Mouse (Mus musculus): ENCODE data around the gene Ybx1. TPM values are rescaled to one million over a fixed set of nuclear protein-coding genes. Genes with fewer than 3 reads are reported as not detected.

Ybx1 gene
- 785 and 813 TPM in 2 replicates for polyA plus RNA-seq (2014; fragmentation: Nextera tagmentation; extraction: Ambion mirVana)

GRCm38 (mm10) chr4:119294415-119295133, at the start of gene Ybx1:
Gene Ybx1 (minus strand): TSS chr4:119294604.
- ATAC-seq (ENCODE audit: insufficient number of reproducible peaks, insufficient read depth, low FRiP score, low read depth) = peak; percentile 99
- peak within 1 kb of the TSS; percentile 87 to 91 for H3K27ac ChIP-seq (replicated peaks in 1 of 2; ENCODE audit: control insufficient read depth in 1 of 2, insufficient read depth in 1 of 2, low read depth in 2 of 2, low read length in 2 of 2)
- H3K36me3 ChIP-seq (ENCODE audit: control insufficient read depth, insufficient read depth, low read length) = peaks cover 12% of the 10 kb centered on the region; the same call in 1 of the 2 replicates
- peak within 1 kb of the TSS; percentile 90 to 96 for H3K4me3 ChIP-seq (ENCODE audit: control insufficient read depth in 1 of 2, insufficient read depth in 1 of 2, low read depth in 1 of 2, low read length in 2 of 2)
- peak within 1 kb of the TSS; percentile 87 for H3K9ac ChIP-seq (ENCODE audit: low read length)
- H3K4me2 ChIP-seq (ENCODE audit: low read length) = peak within 1 kb of the TSS; percentile 92
- no peaks in the 10 kb centered on the region for H3K27me3 ChIP-seq (ENCODE audit: control insufficient read depth, insufficient read depth, low read length)
- WGBS = under 1% methylated on average over 61 of the region's 61 CpGs
- H3K4me1 ChIP-seq (ENCODE audit: control insufficient read depth in 2 of 2, insufficient read depth in 2 of 2, low read length in 2 of 2) = peaks cover 7 to 12% of the 10 kb centered on the region in 2 experiments
- H3K9me3 ChIP-seq (ENCODE audit: control insufficient read depth, low read length) = no peaks in the 10 kb centered on the region

DNA sequence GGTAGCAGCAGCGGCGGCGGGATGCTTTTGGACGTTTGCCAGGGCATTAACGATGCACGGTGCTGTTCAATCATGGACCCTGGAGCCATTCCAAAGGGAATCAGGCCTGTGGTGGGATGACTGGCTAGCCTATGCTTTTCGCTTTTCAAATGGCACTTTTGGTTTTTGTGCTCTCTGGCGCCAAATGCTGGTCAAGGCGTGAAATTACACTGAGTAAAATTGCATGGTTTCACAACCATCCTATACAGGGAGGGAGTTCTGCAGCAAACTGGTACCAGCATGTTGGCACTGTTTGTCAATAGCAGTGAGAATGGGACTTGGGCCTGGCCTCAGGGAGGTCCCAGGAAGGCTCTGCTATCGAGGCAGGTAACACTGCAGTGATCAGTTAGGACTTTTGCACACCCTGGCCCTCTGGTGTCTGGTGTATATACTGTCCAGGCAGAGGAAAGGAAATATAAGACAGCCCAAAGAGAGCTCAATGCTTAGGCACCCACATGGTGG, 44.5 kb upstream of the Ybx1 start:
- H3K4me2 ChIP-seq (ENCODE audit: low read length) = no peak overlapping the region
- H3K4me1 ChIP-seq (ENCODE audit: control insufficient read depth in 2 of 2, insufficient read depth in 2 of 2, low read length in 2 of 2) = 0 out of 4 replicates have a peak, but pooled peaks cover 0 to 2% of the 10 kb centered on the region in 2 experiments
- no peaks in the 10 kb centered on the region for H3K36me3 ChIP-seq (ENCODE audit: control insufficient read depth, insufficient read depth, low read length)
- H3K9me3 ChIP-seq (ENCODE audit: control insufficient read depth, low read length) = no peaks in the 10 kb centered on the region
- no peak overlapping the region for H3K4me3 ChIP-seq (ENCODE audit: control insufficient read depth in 1 of 2, insufficient read depth in 1 of 2, low read depth in 1 of 2, low read length in 2 of 2)
- no peaks in the 10 kb centered on the region for H3K27me3 ChIP-seq (ENCODE audit: control insufficient read depth, insufficient read depth, low read length)
- no peak overlapping the region for H3K27ac ChIP-seq (replicated peaks in 1 of 2; ENCODE audit: control insufficient read depth in 1 of 2, insufficient read depth in 1 of 2, low read depth in 2 of 2, low read length in 2 of 2)
- ATAC-seq (ENCODE audit: insufficient number of reproducible peaks, insufficient read depth, low FRiP score, low read depth) = no peak
- no peak overlapping the region for H3K9ac ChIP-seq (ENCODE audit: low read length)
- WGBS = 7% methylated on average over 10 of the region's 10 CpGs

- 83% methylated on average over 4 of the region's 4 CpGs for WGBS
- Histone ChIP-seq H3K36me3 (ENCODE audit: control insufficient read depth, insufficient read depth, low read length) (no peaks in the 10 kb centered on the region), H3K4me1 (ENCODE audit: control insufficient read depth in 2 of 2, insufficient read depth in 2 of 2, low read length in 2 of 2) (0 out of 4 replicates have a peak, but pooled peaks cover 0 to 2% of the 10 kb centered on the region in 2 experiments), H3K27ac (replicated peaks in 1 of 2; ENCODE audit: control insufficient read depth in 1 of 2, insufficient read depth in 1 of 2, low read depth in 2 of 2, low read length in 2 of 2) (no peak overlapping the region), H3K27me3 (ENCODE audit: control insufficient read depth, insufficient read depth, low read length) (no peaks in the 10 kb centered on the region), H3K4me2 (ENCODE audit: low read length) (no peak overlapping the region), H3K9ac (ENCODE audit: low read length) (no peak overlapping the region), H3K9me3 (ENCODE audit: control insufficient read depth, low read length) (no peaks in the 10 kb centered on the region), H3K4me3 (ENCODE audit: control insufficient read depth in 1 of 2, insufficient read depth in 1 of 2, low read depth in 1 of 2, low read length in 2 of 2) (no peak overlapping the region)
- no peak for ATAC-seq (ENCODE audit: insufficient number of reproducible peaks, insufficient read depth, low FRiP score, low read depth)
These were observed 44.0 kb upstream of the Ybx1 start for GRCm38 (mm10) chr4:119338422-119338821.

DNA sequence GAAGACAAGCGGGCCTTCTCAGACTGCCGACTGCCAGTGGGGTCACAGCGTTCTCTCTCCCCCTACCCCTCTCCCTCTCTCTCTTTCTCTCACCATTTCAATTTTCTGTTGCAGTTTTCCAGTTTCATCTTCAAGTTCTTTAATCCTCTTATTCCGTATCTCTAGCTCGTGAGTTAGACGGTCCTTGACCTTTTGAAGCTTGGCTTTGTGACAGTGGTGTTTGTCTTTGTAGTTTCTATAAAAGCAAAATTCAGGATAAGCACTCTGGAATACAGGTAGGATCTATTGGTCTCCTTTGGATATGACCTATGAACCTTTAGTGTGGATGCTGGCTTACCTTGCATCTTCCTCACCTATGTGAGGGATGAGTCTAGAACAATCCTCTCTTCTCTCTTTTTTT, 39.1 kb upstream of the Ybx1 start:
- Histone ChIP-seq H3K9me3 (ENCODE audit: control insufficient read depth, low read length) (no peaks in the 10 kb centered on the region), H3K27me3 (ENCODE audit: control insufficient read depth, insufficient read depth, low read length) (no peaks in the 10 kb centered on the region), H3K27ac (replicated peaks in 1 of 2; ENCODE audit: control insufficient read depth in 1 of 2, insufficient read depth in 1 of 2, low read depth in 2 of 2, low read length in 2 of 2) (no peak overlapping the region), H3K4me3 (ENCODE audit: control insufficient read depth in 1 of 2, insufficient read depth in 1 of 2, low read depth in 1 of 2, low read length in 2 of 2) (no peak overlapping the region), H3K36me3 (ENCODE audit: control insufficient read depth, insufficient read depth, low read length) (no peaks in the 10 kb centered on the region), H3K4me1 (ENCODE audit: control insufficient read depth in 2 of 2, insufficient read depth in 2 of 2, low read length in 2 of 2) (no peaks in the 10 kb centered on the region), H3K9ac (ENCODE audit: low read length) (no peak overlapping the region), H3K4me2 (ENCODE audit: low read length) (no peak overlapping the region)
- 75% methylated on average over 6 of the region's 6 CpGs for WGBS
- no peak for ATAC-seq (ENCODE audit: insufficient number of reproducible peaks, insufficient read depth, low FRiP score, low read depth)

- Histone ChIP-seq H3K27ac (replicated peaks in 1 of 2; ENCODE audit: control insufficient read depth in 1 of 2, insufficient read depth in 1 of 2, low read depth in 2 of 2, low read length in 2 of 2) (peak overlapping the region in 1 of 2 experiments; percentile 56; a peak in 1 of 4 replicates), H3K27me3 (ENCODE audit: control insufficient read depth, insufficient read depth, low read length) (no peaks in the 10 kb centered on the region), H3K4me3 (ENCODE audit: control insufficient read depth in 1 of 2, insufficient read depth in 1 of 2, low read depth in 1 of 2, low read length in 2 of 2) (peak overlapping the region; percentile 65 to 76), H3K4me2 (ENCODE audit: low read length) (peak overlapping the region; percentile 94), H3K4me1 (ENCODE audit: control insufficient read depth in 2 of 2, insufficient read depth in 2 of 2, low read length in 2 of 2) (peaks cover 9 to 14% of the 10 kb centered on the region in 2 experiments), H3K9me3 (ENCODE audit: control insufficient read depth, low read length) (no peaks in the 10 kb centered on the region), H3K9ac (ENCODE audit: low read length) (peak overlapping the region; percentile 68), H3K36me3 (ENCODE audit: control insufficient read depth, insufficient read depth, low read length) (peaks cover 25% of the 10 kb centered on the region)
- ATAC-seq (ENCODE audit: insufficient number of reproducible peaks, insufficient read depth, low FRiP score, low read depth) = no peak
- 31% methylated on average over 10 of the region's 10 CpGs for WGBS
These were observed 26.6 kb upstream of the Ybx1 start for GRCm38 (mm10) chr4:119320896-119321550.

DNA sequence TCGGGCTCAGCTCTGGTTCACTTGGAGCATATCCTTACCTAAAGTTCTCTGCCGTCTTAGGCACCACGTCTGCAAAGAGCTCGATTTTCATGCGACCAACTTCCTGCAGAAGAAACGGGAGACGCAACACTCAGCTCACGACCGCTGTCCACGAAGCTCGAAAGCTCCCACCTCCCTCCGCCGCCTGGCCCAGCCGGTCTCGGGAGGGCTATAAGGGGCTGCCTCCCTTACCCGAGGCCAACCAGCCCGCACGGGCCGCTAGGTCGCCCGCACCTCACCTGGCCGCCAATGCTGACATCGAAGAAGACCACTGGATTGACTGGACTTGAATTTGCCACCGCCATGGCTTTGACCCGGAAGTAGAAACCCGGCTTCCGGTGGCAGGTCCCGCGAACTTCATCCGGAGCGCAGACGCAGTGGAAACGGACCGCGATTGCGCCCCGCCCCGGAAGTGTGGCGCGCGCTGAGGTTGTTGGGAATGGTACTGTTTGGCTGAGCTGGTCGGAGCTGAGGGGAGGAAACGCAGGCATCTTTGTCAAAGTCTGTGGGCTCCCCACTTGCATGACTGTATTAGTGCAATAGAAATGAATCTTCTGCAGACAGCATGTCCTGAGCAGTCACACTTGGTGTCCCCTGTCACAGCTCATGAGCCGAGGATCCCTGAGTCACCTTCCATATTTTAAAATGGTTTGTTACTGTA, 25.9 kb upstream of the Ybx1 start, which contains the start of gene Ppih:
TSS of gene Ppih (minus strand) at position 416 of the 700 bp plus-strand sequence.
- H3K27me3 ChIP-seq (ENCODE audit: control insufficient read depth, insufficient read depth, low read length) = no peaks in the 10 kb centered on the region
- ATAC-seq (ENCODE audit: insufficient number of reproducible peaks, insufficient read depth, low FRiP score, low read depth) = peak; percentile 91
- peak within 1 kb of the TSS; percentile 94 for H3K4me2 ChIP-seq (ENCODE audit: low read length)
- H3K9me3 ChIP-seq (ENCODE audit: control insufficient read depth, low read length) = no peaks in the 10 kb centered on the region
- peak within 1 kb of the TSS; percentile 65 to 76 for H3K4me3 ChIP-seq (ENCODE audit: control insufficient read depth in 1 of 2, insufficient read depth in 1 of 2, low read depth in 1 of 2, low read length in 2 of 2)
- peak within 1 kb of the TSS; percentile 72 for H3K9ac ChIP-seq (ENCODE audit: low read length)
- WGBS = 1% methylated on average over 44 of the region's 44 CpGs
- H3K4me1 ChIP-seq (ENCODE audit: control insufficient read depth in 2 of 2, insufficient read depth in 2 of 2, low read length in 2 of 2) = peaks cover 9 to 14% of the 10 kb centered on the region in 2 experiments
- peak within 1 kb of the TSS; percentile 56 to 81 for H3K27ac ChIP-seq (replicated peaks in 1 of 2; ENCODE audit: control insufficient read depth in 1 of 2, insufficient read depth in 1 of 2, low read depth in 2 of 2, low read length in 2 of 2)
- H3K36me3 ChIP-seq (ENCODE audit: control insufficient read depth, insufficient read depth, low read length) = peaks cover 33% of the 10 kb centered on the region

DNA sequence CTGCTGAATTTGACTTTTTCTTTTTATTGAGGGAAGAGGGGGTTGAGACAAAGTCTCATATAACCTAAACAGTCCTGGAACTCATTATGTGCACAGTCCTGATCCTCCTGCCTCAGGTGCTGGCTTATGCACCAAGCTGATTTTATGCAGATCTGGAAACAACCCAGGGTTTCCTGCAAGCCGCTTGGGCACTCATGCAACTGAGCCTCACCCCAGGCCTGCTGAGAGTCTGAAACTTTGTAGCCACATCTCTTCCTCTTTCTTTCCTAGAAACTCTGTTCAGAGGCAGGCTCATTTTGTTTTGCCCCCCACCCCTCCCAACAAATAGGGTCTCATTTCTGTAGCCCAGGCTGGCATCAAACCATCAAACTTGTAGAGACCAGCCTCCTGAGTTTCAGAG, 19.4 kb upstream of the Ybx1 start:
- Histone ChIP-seq H3K27me3 (ENCODE audit: control insufficient read depth, insufficient read depth, low read length) (no peaks in the 10 kb centered on the region), H3K36me3 (ENCODE audit: control insufficient read depth, insufficient read depth, low read length) (peaks cover 80% of the 10 kb centered on the region)
- 74% methylated on average over 1 of the region's 1 CpGs for WGBS

More for the DNA sequence above, 19.4 kb upstream of the Ybx1 start:
- Histone ChIP-seq H3K4me1 (ENCODE audit: control insufficient read depth in 2 of 2, insufficient read depth in 2 of 2, low read length in 2 of 2) (no peaks in the 10 kb centered on the region), H3K4me3 (ENCODE audit: control insufficient read depth in 1 of 2, insufficient read depth in 1 of 2, low read depth in 1 of 2, low read length in 2 of 2) (no peak overlapping the region), H3K9ac (ENCODE audit: low read length) (no peak overlapping the region), H3K27ac (replicated peaks in 1 of 2; ENCODE audit: control insufficient read depth in 1 of 2, insufficient read depth in 1 of 2, low read depth in 2 of 2, low read length in 2 of 2) (no peak overlapping the region), H3K4me2 (ENCODE audit: low read length) (no peak overlapping the region), H3K9me3 (ENCODE audit: control insufficient read depth, low read length) (no peaks in the 10 kb centered on the region)
- no peak for ATAC-seq (ENCODE audit: insufficient number of reproducible peaks, insufficient read depth, low FRiP score, low read depth)

Measured in heart, embryonic 14.5 days (tissue).